Mouse (Mus musculus): ENCODE results near the gene Ikzf2. TPM values are rescaled to one million over a fixed set of nuclear protein-coding genes. Genes with fewer than 3 reads are reported as not detected.

Ikzf2 gene
- polyA plus RNA-seq, 1 experiment from 2014 or later, result 3.8 TPM

DNA sequence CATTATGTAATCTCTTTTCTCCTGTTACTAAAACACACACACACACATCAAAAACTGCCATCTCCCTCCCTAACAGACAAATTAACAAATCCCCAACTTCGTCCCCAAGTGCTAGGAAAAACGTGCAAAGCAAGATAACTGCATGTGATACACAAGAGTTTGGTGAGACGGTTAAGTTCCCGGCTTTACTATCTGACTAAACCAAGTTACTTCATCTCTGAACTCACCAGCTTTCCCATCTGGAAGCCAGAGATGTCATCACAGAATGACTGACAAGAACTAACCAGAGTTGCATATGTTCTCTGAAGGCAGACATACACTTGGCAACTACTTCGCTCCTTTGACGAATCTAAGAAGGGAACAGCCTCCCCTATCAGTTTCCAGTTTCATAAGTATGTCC lies 56.5 kb downstream of the Ikzf2 start:
- Histone ChIP-seq H3K9ac (ENCODE audit: low read depth, low read length) (no peak overlapping the region), H3K4me3 (ENCODE audit: low read depth, low read length) (no peak overlapping the region), H3K4me1 (ENCODE audit: control insufficient read depth, insufficient read depth, low read length) (no peaks in the 10 kb centered on the region), H3K27me3 (ENCODE audit: control insufficient read depth, insufficient read depth, low read depth, low read length) (no peaks in the 10 kb centered on the region), H3K4me2 (ENCODE audit: low read length) (no peak overlapping the region), H3K27ac (ENCODE audit: low read length) (no peak overlapping the region), H3K9me3 (replicated peaks; ENCODE audit: control insufficient read depth, low read length, poor library complexity, severe bottlenecking) (no peaks in the 10 kb centered on the region), H3K36me3 (ENCODE audit: control insufficient read depth, insufficient read depth, low read length) (no peaks in the 10 kb centered on the region)
- ATAC-seq, result no peak
- 89% methylated on average over 6 of the region's 6 CpGs for WGBS

DNA sequence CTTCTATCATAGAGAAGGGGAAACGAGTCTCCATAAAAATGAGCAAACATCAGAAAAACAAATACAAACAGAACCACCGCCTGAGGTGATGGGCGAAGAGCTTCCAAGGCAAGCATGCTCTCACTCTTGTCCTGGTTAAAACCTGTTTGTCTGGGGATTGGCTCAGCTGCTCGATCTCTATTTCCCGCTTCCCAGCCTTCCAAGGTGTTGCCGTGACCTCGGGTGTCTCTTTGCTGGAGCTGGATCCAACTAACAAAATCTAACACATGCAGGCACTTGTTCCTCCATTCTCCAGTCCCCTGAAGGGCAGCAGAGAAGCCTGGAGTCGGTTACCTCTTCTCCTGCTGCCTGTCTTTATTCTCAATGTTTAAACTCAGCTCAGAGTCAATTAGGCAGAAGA lies 57.5 kb downstream of the Ikzf2 start:
- Histone ChIP-seq H3K36me3 (ENCODE audit: control insufficient read depth, insufficient read depth, low read length) (no peaks in the 10 kb centered on the region), H3K9me3 (replicated peaks; ENCODE audit: control insufficient read depth, low read length, poor library complexity, severe bottlenecking) (no peaks in the 10 kb centered on the region), H3K4me2 (ENCODE audit: low read length) (no peak overlapping the region), H3K27me3 (ENCODE audit: control insufficient read depth, insufficient read depth, low read depth, low read length) (no peaks in the 10 kb centered on the region), H3K9ac (ENCODE audit: low read depth, low read length) (no peak overlapping the region), H3K4me1 (ENCODE audit: control insufficient read depth, insufficient read depth, low read length) (no peaks in the 10 kb centered on the region), H3K4me3 (ENCODE audit: low read depth, low read length) (no peak overlapping the region), H3K27ac (ENCODE audit: low read length) (no peak overlapping the region)
- WGBS, result 79% methylated on average over 8 of the region's 8 CpGs
- ATAC-seq, result no peak

DNA sequence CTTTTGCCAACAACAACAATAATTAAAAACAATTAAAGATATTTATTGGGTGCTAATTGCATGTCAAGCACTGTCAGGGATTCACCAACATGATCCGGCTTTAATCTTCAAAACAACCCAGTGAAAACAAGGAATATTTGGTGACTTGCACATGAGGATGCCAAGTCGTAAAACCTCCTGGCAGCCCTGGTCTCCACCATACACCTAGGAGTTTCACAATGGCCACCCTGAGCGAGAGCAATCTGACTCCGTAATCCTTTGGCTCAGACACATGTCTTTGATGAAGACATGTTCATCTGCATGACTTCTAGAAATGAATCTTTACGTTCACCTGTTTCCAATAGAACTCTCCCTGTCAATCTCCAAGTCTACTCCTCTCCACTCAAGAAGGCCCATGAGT lies 75.0 kb downstream of the Ikzf2 start:
- no peak overlapping the region for H3K4me2 ChIP-seq (ENCODE audit: low read length)
- 97% methylated on average over 5 of the region's 5 CpGs for WGBS
- no peak overlapping the region for H3K9ac ChIP-seq (ENCODE audit: low read depth, low read length)
- ATAC-seq, result no peak
- no peaks in the 10 kb centered on the region for H3K9me3 ChIP-seq (replicated peaks; ENCODE audit: control insufficient read depth, low read length, poor library complexity, severe bottlenecking)
- H3K36me3 ChIP-seq (ENCODE audit: control insufficient read depth, insufficient read depth, low read length), result no peaks in the 10 kb centered on the region
- H3K4me1 ChIP-seq (ENCODE audit: control insufficient read depth, insufficient read depth, low read length), result no peaks in the 10 kb centered on the region
- H3K4me3 ChIP-seq (ENCODE audit: low read depth, low read length), result no peak overlapping the region
- no peaks in the 10 kb centered on the region for H3K27me3 ChIP-seq (ENCODE audit: control insufficient read depth, insufficient read depth, low read depth, low read length)
- H3K27ac ChIP-seq (ENCODE audit: low read length), result no peak overlapping the region

DNA sequence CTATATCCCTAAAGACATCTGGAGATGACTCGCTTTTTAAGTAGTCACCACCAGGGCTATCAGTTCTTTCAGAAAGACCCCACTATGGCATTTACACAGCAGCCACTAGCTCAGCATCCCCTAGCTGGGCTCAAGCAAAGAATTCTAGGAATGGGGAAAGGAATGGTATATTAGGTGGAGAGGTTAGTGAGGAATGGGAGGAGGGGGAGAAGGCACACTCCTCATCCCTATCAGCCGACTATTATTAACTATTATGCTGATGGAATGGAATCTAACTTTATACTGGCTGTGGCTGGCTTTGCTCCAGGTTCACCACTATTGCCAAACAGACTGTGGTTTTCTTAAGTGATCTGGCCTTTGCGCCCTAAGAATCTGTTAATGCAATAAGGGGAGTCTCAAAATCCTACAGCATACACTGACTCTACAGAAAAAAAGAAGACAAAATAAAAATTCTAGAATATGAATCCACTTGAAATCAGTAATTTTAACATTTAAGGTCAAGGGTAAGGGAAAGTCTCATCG lies 75.8 kb downstream of the Ikzf2 start:
- Histone ChIP-seq H3K36me3 (ENCODE audit: control insufficient read depth, insufficient read depth, low read length) (no peaks in the 10 kb centered on the region), H3K9ac (ENCODE audit: low read depth, low read length) (no peak overlapping the region), H3K27ac (ENCODE audit: low read length) (no peak overlapping the region), H3K4me3 (ENCODE audit: low read depth, low read length) (no peak overlapping the region), H3K4me2 (ENCODE audit: low read length) (no peak overlapping the region), H3K9me3 (replicated peaks; ENCODE audit: control insufficient read depth, low read length, poor library complexity, severe bottlenecking) (no peaks in the 10 kb centered on the region), H3K4me1 (ENCODE audit: control insufficient read depth, insufficient read depth, low read length) (no peaks in the 10 kb centered on the region), H3K27me3 (ENCODE audit: control insufficient read depth, insufficient read depth, low read depth, low read length) (no peaks in the 10 kb centered on the region)
- ATAC-seq, result no peak
- 92% methylated on average over 4 of the region's 4 CpGs for WGBS

DNA sequence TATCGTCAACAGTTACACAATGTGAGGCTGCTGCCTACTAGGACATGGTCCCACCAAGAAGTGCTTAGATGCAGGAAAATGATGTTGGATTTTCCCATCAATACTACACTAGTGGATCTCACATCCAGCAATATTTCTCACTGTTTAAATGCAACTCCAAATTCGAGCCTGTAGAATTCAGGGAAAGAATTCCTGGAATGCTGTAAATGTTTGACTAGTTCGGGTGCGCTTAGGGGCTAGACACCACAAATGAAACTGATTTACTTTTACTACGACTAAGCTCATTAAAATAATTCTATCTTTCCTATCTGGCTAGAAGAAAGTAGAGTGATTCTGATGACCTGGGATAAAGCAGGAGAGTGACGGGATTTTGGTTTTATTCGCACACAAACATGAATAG lies 76.3 kb downstream of the Ikzf2 start:
- no peaks in the 10 kb centered on the region for H3K27me3 ChIP-seq (ENCODE audit: control insufficient read depth, insufficient read depth, low read depth, low read length)
- 79% methylated on average over 7 of the region's 7 CpGs for WGBS
- H3K9ac ChIP-seq (ENCODE audit: low read depth, low read length), result no peak overlapping the region
- H3K4me3 ChIP-seq (ENCODE audit: low read depth, low read length), result no peak overlapping the region
- H3K27ac ChIP-seq (ENCODE audit: low read length), result no peak overlapping the region
- H3K4me1 ChIP-seq (ENCODE audit: control insufficient read depth, insufficient read depth, low read length), result no peaks in the 10 kb centered on the region
- no peaks in the 10 kb centered on the region for H3K36me3 ChIP-seq (ENCODE audit: control insufficient read depth, insufficient read depth, low read length)
- no peaks in the 10 kb centered on the region for H3K9me3 ChIP-seq (replicated peaks; ENCODE audit: control insufficient read depth, low read length, poor library complexity, severe bottlenecking)
- ATAC-seq, result no peak
- no peak overlapping the region for H3K4me2 ChIP-seq (ENCODE audit: low read length)

DNA sequence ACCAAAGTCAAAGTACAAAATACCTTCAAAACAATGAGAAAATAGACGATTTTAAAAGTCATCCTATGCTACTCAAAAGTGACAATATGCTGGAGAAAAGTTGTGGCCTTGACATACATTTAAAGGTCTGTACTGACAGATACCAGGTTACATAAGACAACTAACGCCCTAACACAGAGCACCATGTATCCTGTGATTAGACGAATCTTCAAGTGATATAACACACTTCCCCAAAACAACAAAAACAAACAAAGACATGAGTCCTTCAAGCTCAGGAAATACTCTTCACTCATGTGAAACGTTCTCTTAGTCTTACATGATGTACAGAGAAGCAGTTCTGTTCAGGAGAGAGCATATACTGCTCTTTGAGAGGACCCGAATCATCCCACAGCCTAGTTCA lies 78.2 kb downstream of the Ikzf2 start:
- 89% methylated on average over 5 of the region's 5 CpGs for WGBS

DNA sequence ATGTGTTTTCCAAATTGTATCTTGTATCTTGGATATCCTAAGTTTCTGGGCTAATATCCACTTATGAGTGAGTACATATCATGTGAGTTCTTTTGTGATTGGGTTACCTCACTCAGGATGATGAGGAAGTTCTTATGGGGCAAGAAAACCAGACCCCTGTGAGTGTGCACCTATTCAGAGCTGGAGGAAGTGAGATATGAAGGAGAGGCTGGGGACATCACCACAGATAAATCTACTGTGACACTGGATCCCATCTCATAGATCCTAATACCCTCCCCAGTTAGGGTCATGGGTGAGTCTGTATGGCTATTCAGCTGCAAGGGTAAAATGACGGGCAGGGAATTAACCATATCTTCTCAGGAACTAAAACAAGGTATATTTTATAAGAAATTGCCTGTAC lies 80.2 kb downstream of the Ikzf2 start:
- no peak overlapping the region for H3K4me2 ChIP-seq (ENCODE audit: low read length)
- WGBS, result 100% methylated on average over 1 of the region's 1 CpGs
- H3K9ac ChIP-seq (ENCODE audit: low read depth, low read length), result no peak overlapping the region
- no peak for ATAC-seq
- H3K27me3 ChIP-seq (ENCODE audit: control insufficient read depth, insufficient read depth, low read depth, low read length), result no peaks in the 10 kb centered on the region
- no peak overlapping the region for H3K27ac ChIP-seq (ENCODE audit: low read length)
- no peaks in the 10 kb centered on the region for H3K36me3 ChIP-seq (ENCODE audit: control insufficient read depth, insufficient read depth, low read length)
- H3K4me3 ChIP-seq (ENCODE audit: low read depth, low read length), result no peak overlapping the region
- 0 out of 2 replicates have a peak, but pooled peaks cover 5% of the 10 kb centered on the region for H3K4me1 ChIP-seq (ENCODE audit: control insufficient read depth, insufficient read depth, low read length)
- no peaks in the 10 kb centered on the region for H3K9me3 ChIP-seq (replicated peaks; ENCODE audit: control insufficient read depth, low read length, poor library complexity, severe bottlenecking)

More for the DNA sequence above, 78.2 kb downstream of the Ikzf2 start:
- no peaks in the 10 kb centered on the region for H3K36me3 ChIP-seq (ENCODE audit: control insufficient read depth, insufficient read depth, low read length)
- H3K9ac ChIP-seq (ENCODE audit: low read depth, low read length), result no peak overlapping the region
- no peak overlapping the region for H3K4me3 ChIP-seq (ENCODE audit: low read depth, low read length)
- no peak overlapping the region for H3K27ac ChIP-seq (ENCODE audit: low read length)
- no peaks in the 10 kb centered on the region for H3K9me3 ChIP-seq (replicated peaks; ENCODE audit: control insufficient read depth, low read length, poor library complexity, severe bottlenecking)
- no peak overlapping the region for H3K4me2 ChIP-seq (ENCODE audit: low read length)
- H3K27me3 ChIP-seq (ENCODE audit: control insufficient read depth, insufficient read depth, low read depth, low read length), result no peaks in the 10 kb centered on the region
- no peak for ATAC-seq
- H3K4me1 ChIP-seq (ENCODE audit: control insufficient read depth, insufficient read depth, low read length), result 0 out of 2 replicates have a peak, but pooled peaks cover 5% of the 10 kb centered on the region

DNA sequence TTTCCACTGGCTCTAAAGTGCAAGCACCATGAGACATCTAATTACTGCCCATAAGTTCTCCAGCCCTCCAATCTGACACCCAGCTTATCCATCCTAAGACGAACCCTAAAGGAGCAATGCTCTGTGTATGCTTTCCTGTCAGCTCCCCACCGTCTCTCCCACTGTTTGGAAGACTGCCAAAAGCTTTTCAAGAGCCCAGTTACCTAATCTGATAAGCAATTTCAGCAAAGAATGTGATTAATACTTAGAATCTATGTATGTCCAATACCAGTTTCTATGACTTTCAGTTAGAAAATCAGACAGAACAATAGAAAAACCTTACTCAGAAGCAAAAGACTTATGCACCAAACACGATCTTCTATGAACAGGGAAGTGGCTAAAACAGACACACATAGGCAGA lies 82.8 kb downstream of the Ikzf2 start:
- Histone ChIP-seq H3K4me2 (ENCODE audit: low read length) (no peak overlapping the region), H3K4me1 (ENCODE audit: control insufficient read depth, insufficient read depth, low read length) (0 out of 2 replicates have a peak, but pooled peaks cover 5% of the 10 kb centered on the region), H3K9ac (ENCODE audit: low read depth, low read length) (no peak overlapping the region), H3K27me3 (ENCODE audit: control insufficient read depth, insufficient read depth, low read depth, low read length) (no peaks in the 10 kb centered on the region), H3K9me3 (replicated peaks; ENCODE audit: control insufficient read depth, low read length, poor library complexity, severe bottlenecking) (no peaks in the 10 kb centered on the region), H3K36me3 (ENCODE audit: control insufficient read depth, insufficient read depth, low read length) (no peaks in the 10 kb centered on the region), H3K27ac (ENCODE audit: low read length) (no peak overlapping the region), H3K4me3 (ENCODE audit: low read depth, low read length) (no peak overlapping the region)
- no peak for ATAC-seq
- WGBS, result 33% methylated on average over 3 of the region's 3 CpGs

DNA sequence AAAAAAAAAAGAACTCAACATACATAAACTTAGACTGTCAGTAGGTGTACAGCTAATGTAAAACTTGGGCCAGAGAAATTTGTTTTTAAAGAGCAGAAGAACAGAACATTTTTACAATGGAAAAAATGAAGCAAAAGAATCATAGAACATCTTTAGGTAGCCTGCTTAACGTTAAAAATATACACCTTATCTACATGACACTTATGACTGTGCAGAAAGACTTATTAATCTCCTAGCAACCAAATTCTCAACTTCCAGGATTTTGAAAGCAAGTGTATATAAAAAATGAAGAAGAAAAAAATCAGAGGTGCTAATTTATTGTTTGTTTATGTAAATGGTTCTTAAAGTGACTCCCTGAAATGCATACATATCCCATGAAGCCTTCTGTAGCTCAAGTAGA lies 86.1 kb downstream of the Ikzf2 start:
- no peak overlapping the region for H3K9ac ChIP-seq (ENCODE audit: low read depth, low read length)
- H3K9me3 ChIP-seq (replicated peaks; ENCODE audit: control insufficient read depth, low read length, poor library complexity, severe bottlenecking), result no peaks in the 10 kb centered on the region
- no peak overlapping the region for H3K27ac ChIP-seq (ENCODE audit: low read length)
- 70% methylated on average over 1 of the region's 1 CpGs for WGBS
- H3K4me1 ChIP-seq (ENCODE audit: control insufficient read depth, insufficient read depth, low read length), result 0 out of 2 replicates have a peak, but pooled peaks cover 5% of the 10 kb centered on the region
- ATAC-seq, result no peak
- H3K36me3 ChIP-seq (ENCODE audit: control insufficient read depth, insufficient read depth, low read length), result no peaks in the 10 kb centered on the region
- H3K27me3 ChIP-seq (ENCODE audit: control insufficient read depth, insufficient read depth, low read depth, low read length), result no peaks in the 10 kb centered on the region
- no peak overlapping the region for H3K4me3 ChIP-seq (ENCODE audit: low read depth, low read length)
- H3K4me2 ChIP-seq (ENCODE audit: low read length), result no peak overlapping the region

Data from midbrain, embryonic 16.5 days (tissue).